Mouse (Mus musculus) stomach, embryonic 16.5 days (tissue): ENCODE measurements around the gene Gm17019. TPM values are rescaled to one million over a fixed set of nuclear protein-coding genes. Genes with fewer than 3 reads are reported as not detected.
"Not testable (repeated sequence)": the region's sequence is repeated elsewhere in the genome, so short reads cannot be mapped to it uniquely, and the experiment has no call there.

Experiments
- ATAC-seq: fragments of 200-750 bp; cut with Nextera tagmentation; 2 replicates; pipeline ENCODE4 v1.8.0; 2017; ENCODE audit warnings: moderate number of reproducible peaks, moderate TSS enrichment; ENCODE audit not compliant: insufficient read depth, low FRiP score
- H3K27ac ChIP-seq: fragments of 300-500 bp; sonication (generic); 2 replicates; pipeline ENCODE4 v1.5.1; 2014; ENCODE audit warnings: low read length
- H3K27me3 ChIP-seq: fragments of 300-500 bp; sonication (generic); 2 replicates; pipeline ENCODE4 v1.6.1; 2014; ENCODE audit warnings: low read length, control low read depth, mixed read lengths; ENCODE audit not compliant: control insufficient read depth, insufficient read depth
- H3K36me3 ChIP-seq: fragments of 300-500 bp; sonication (generic); 2 replicates; pipeline ENCODE4 v1.6.1; 2014; ENCODE audit warnings: low read length; ENCODE audit not compliant: control insufficient read depth, insufficient read depth
- H3K4me1 ChIP-seq: fragments of 300-500 bp; sonication (generic); 2 replicates; pipeline ENCODE4 v1.6.1; 2014; ENCODE audit warnings: low read length, control low read depth, mixed read lengths; ENCODE audit not compliant: control insufficient read depth, insufficient read depth
- H3K4me2 ChIP-seq: fragments of 300-500 bp; sonication (generic); 2 replicates; pipeline ENCODE4 v1.6.1; 2014; ENCODE audit warnings: low read depth, low read length, mixed read lengths
- H3K4me3 ChIP-seq: fragments of 300-500 bp; sonication (generic); replicated peaks from 2 replicates; pipeline ENCODE4 v1.5.1; 2014; ENCODE audit warnings: mild to moderate bottlenecking, low read length
- H3K9ac ChIP-seq: fragments of 300-500 bp; sonication (generic); 2 replicates; pipeline ENCODE4 v1.6.1; 2014; ENCODE audit warnings: low read length
- H3K9me3 ChIP-seq: fragments of 300-500 bp; sonication (generic); replicated peaks from 2 replicates; pipeline ENCODE4 v1.6.1; 2016; ENCODE audit warnings: low read length, control low read depth; ENCODE audit not compliant: control insufficient read depth
- WGBS: fragments of 180-500 bp; shearing (Covaris S2); extraction: QIAGEN DNeasy Blood & Tissue Kit; methylation state at CpG from one replicate; pipeline ENCODE4 v1.1.7; 2014; 5-methylcytosine and 5-hydroxymethylcytosine counted together
- polyA plus RNA-seq: library from polyadenylated mRNA; unstranded; fragments of >200 nt; fragmentation: Nextera tagmentation; extraction: Ambion mirVana; gene quantifications from 2 replicates; pipeline ENCODE4 v1.2.1, GENCODE M21; 2015

Gm17019 gene
- polyA plus RNA-seq, 1 experiment from 2014 or later, result not detected

DNA sequence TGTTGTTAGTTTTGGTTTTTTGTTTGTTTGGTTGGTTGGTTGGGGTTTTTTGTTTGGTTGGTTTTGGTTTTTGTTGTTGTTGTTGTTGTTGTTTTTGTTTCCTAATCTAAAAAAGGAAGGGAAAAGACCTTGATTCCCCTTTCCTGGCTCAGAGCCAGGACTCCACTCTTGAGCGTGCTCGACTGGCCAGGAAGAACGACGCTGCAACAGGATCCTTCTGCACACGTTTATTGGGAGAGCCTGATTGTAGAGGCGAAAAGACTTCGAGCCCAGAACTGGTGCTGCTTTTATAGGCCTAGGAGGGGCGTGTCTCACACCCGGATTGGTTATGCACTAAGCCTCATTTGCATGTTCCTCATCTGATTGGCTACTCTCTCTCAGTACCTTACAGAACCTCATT, 34.7 kb downstream of the Gm17019 start:
- not testable (repeated sequence) for H3K36me3 ChIP-seq, H3K27me3 ChIP-seq, H3K4me2 ChIP-seq, H3K27ac ChIP-seq, H3K4me1 ChIP-seq, H3K4me3 ChIP-seq, H3K9ac ChIP-seq, H3K9me3 ChIP-seq, ATAC-seq
- 77% methylated on average over 9 of the region's 9 CpGs for WGBS

GRCm38 (mm10) chr5:14997556-14997955, 35.2 kb downstream of the Gm17019 start:
- H3K27me3 ChIP-seq, H3K27ac ChIP-seq, H3K4me2 ChIP-seq, H3K9ac ChIP-seq, H3K4me1 ChIP-seq, H3K9me3 ChIP-seq, H3K4me3 ChIP-seq, H3K36me3 ChIP-seq, ATAC-seq: not testable (repeated sequence)
- WGBS, result 85% methylated on average over 4 of the region's 4 CpGs

- not testable (repeated sequence) for H3K36me3 ChIP-seq, H3K27ac ChIP-seq, H3K27me3 ChIP-seq, H3K4me1 ChIP-seq, ATAC-seq, H3K9ac ChIP-seq, H3K9me3 ChIP-seq, H3K4me3 ChIP-seq, H3K4me2 ChIP-seq
- 75% methylated on average over 6 of the region's 7 CpGs for WGBS
Observed at GRCm38 (mm10) chr5:14996670-14997249, 36.0 kb downstream of the Gm17019 start.

DNA sequence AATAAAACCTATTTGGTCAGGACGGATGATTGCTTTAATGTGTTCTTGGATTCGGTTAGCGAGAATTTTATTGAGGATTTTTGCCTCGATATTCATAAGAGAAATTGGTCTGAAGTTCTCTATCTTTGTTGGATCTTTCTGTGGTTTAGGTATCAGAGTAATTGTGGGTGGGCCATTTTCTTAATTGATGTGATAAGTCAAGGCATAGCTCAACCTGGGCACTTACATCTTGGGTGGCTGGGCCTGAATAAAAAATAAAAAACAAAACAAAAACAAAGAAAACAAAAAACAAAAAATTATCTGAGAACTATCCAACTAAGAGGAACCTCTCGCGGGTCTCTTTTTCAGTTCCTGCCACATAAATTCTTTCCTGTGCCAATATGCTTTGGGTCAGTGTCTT, 38.7 kb downstream of the Gm17019 start:
- WGBS, result 85% methylated on average over 6 of the region's 6 CpGs
- H3K4me2 ChIP-seq, H3K9me3 ChIP-seq, H3K4me3 ChIP-seq, H3K27me3 ChIP-seq, H3K36me3 ChIP-seq, H3K9ac ChIP-seq, H3K27ac ChIP-seq, H3K4me1 ChIP-seq: not testable (repeated sequence)
- peak; percentile 80; the same call in 1 of the 2 replicates for ATAC-seq

DNA sequence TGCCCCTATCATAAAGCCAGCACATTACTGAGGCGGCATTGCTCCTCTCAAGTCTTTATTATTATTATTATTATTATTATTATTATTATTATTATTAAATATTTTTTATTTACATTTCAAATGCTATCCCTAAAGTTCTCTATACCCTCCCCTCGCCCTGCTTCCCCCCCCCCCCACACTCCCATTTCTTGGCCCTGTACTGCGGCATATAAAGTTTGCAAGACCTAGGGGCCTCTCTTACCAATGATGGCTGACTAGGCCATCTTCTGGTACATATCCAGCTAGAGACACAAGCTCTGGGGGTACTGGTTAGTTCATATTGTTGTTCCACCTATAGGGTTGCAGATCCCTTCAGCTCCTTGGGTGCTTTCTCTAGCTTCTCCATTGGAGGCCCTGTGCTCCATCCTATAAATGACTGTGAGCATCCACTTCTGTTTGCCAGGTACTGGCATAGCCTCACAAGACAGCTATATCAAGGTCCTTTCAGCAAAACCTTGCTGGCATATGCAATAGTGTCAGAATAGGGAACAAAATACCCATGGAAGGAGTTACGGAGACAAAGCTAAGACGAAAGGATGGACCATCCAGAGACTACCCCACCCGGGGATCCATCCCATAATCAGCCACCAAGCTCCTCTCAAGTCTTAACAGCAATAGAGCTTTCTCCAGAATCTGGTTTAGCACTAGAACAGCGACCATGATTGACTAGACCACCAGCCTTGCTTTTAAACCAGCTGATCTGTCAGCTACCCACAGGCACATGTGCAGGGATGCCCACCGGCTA, 42.2 kb downstream of the Gm17019 start:
- H3K4me3 ChIP-seq, H3K36me3 ChIP-seq, H3K9me3 ChIP-seq, H3K4me2 ChIP-seq, H3K27ac ChIP-seq, H3K9ac ChIP-seq, H3K4me1 ChIP-seq, H3K27me3 ChIP-seq: not testable (repeated sequence)
- WGBS, result 76% methylated on average over 7 of the region's 8 CpGs
- ATAC-seq, result 0 out of 2 replicates have a peak, but pooled peaks have one; percentile 29

DNA sequence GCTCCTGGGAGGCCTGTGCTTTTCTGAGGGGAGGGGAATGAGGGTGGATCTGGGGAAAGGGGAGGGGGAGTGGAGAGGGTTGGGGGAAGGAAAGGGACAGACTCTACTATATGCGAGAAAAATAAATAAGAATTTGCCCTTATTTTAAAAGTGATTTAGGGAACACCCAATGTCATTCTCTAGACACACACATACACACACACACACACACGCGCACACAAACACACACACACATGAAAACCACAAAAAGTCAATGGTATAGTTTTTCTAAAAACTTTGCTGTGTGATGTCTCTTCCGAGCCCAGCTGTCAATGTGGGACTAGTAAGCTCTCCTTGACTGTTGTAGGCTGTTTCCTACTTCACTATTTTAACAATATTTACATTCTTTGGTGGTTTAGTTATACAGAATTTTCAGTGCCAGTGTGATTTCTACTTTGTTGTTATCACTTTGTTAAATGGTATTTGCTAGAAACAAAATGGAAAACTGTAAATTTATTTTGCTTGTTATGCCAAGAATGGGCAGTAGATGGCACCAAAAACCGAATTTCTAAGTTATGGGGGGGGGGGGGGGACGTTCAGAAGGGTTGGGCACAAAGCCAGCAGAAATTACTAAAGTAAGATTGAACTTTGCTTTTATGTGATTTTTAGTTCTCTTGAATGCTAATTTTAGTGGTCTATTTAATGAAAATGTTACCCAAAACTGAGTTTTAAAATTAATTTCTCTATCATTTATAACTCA, 46.0 kb downstream of the Gm17019 start:
- not testable (repeated sequence) for H3K4me2 ChIP-seq, H3K9ac ChIP-seq, H3K9me3 ChIP-seq, H3K27ac ChIP-seq, H3K4me3 ChIP-seq, H3K4me1 ChIP-seq, H3K27me3 ChIP-seq, H3K36me3 ChIP-seq
- ATAC-seq, result peak; percentile 60
- WGBS, result 31% methylated on average over 5 of the region's 6 CpGs

Other genes starting within 250 kb of the Gm17019 start
- gene Gm9758, start 118.1 kb downstream of the Gm17019 start, polyA plus RNA-seq, result not detected in 2 replicates
- gene Speer4e, start 94.6 kb downstream of the Gm17019 start, polyA plus RNA-seq, result not detected in 2 replicates
- gene Gm10354, start 54.1 kb downstream of the Gm17019 start, polyA plus RNA-seq, result not detected in 2 replicates